In genomic region chr4:126428682-126429346, GRCm38 (mm10) we compare ENCODE assay signal across 8 mouse cellular contexts. TPM values are rescaled to one million over a fixed set of nuclear protein-coding genes. Genes with fewer than 3 reads are reported as not detected.
A peak's percentile ranks its signal among the peaks of the same experiment; 100 is the strongest.
DNase-seq lines count a peak whose midpoint lies in the region; ATAC-seq and TF ChIP-seq lines count a peak whose summit lies in the region.

No protein-coding gene starts in this region.

- H3K4me2 ChIP-seq in kidney, embryonic 15.5 days, result peak overlapping the region; percentile 85
- peak overlapping the region; percentile 98 for H3K4me2 ChIP-seq in liver, embryonic 14.5 days (ENCODE audit: low read depth)
- H3K4me2 ChIP-seq in stomach, postnatal 0 days (replicated peaks; ENCODE audit: low read depth), result peak overlapping the region; percentile 87

- no peak for TF ChIP-seq CTCF in brain, embryonic 14.5 days (IDR thresholded peaks at IDR 0.05; ENCODE audit: borderline replicate concordance, extremely low read depth, insufficient read depth, insufficient read length)
- no peak for TF ChIP-seq CTCF in liver, embryonic 14.5 days (IDR thresholded peaks at IDR 0.05; ENCODE audit: low read depth)
- TF ChIP-seq CTCF in stomach, postnatal 0 days (IDR thresholded peaks at IDR 0.05; ENCODE audit: low read depth), result no peak

- TF ChIP-seq POLR2A in brain, embryonic 14.5 days (IDR thresholded peaks at IDR 0.05; ENCODE audit: borderline replicate concordance, extremely low read depth, insufficient read depth, insufficient read length, poor library complexity, severe bottlenecking), result no peak

- WGBS in kidney, embryonic 15.5 days, result 2% methylated on average over 24 of the region's 24 CpGs
- WGBS in liver, embryonic 14.5 days (ENCODE audit: insufficient replicate concordance), result 3% methylated on average over 24 of the region's 24 CpGs
- 2% methylated on average over 24 of the region's 24 CpGs for WGBS in stomach, postnatal 0 days

- no peaks in the 10 kb centered on the region for H3K27me3 ChIP-seq in kidney, embryonic 15.5 days
- H3K27me3 ChIP-seq in liver, embryonic 14.5 days (ENCODE audit: control insufficient read depth, insufficient read depth, low read length), result no peaks in the 10 kb centered on the region
- no peaks in the 10 kb centered on the region for H3K27me3 ChIP-seq in stomach, postnatal 0 days (ENCODE audit: control insufficient read depth, insufficient read depth, low read length)

- peaks cover 7% of the 10 kb centered on the region for H3K4me1 ChIP-seq in kidney, embryonic 15.5 days
- H3K4me1 ChIP-seq in liver, embryonic 14.5 days (replicated peaks; ENCODE audit: control insufficient read depth in 2 of 2, insufficient read depth in 2 of 2, low read length in 1 of 2), result peaks cover 9 to 13% of the 10 kb centered on the region in 2 experiments; a peak in 3 of 4 replicates
- H3K4me1 ChIP-seq in stomach, postnatal 0 days (replicated peaks; ENCODE audit: control insufficient read depth, insufficient read depth), result no peaks in the 10 kb centered on the region; the same call in 1 of the 2 replicates

- no peaks in the 10 kb centered on the region for H3K36me3 ChIP-seq in kidney, embryonic 15.5 days
- no peaks in the 10 kb centered on the region for H3K36me3 ChIP-seq in liver, embryonic 14.5 days (replicated peaks; ENCODE audit: control insufficient read depth, insufficient read depth, low read depth)
- H3K36me3 ChIP-seq in stomach, postnatal 0 days (ENCODE audit: control insufficient read depth, insufficient read depth, low read length), result no peaks in the 10 kb centered on the region

- DNase-seq in kidney, adult 11 months, result no peak
- DNase-seq in brain, embryonic 14.5 days (ENCODE audit: low read depth), result peak; percentile 13
- peak; percentile 4 for DNase-seq in forelimb bud, embryonic 11.5 days (ENCODE audit: low read depth, low spot score)
- DNase-seq in liver, embryonic 14.5 days (ENCODE audit: low read depth in 3 of 3, low spot score in 3 of 3), result no peak
- DNase-seq in stomach, postnatal 0 days (ENCODE audit: low spot score), result no peak
- DNase-seq in urinary bladder, postnatal 14 days (ENCODE audit: low spot score), result no peak
- DNase-seq in kidney, adult 18-20 months, result no peak

- TF ChIP-seq EP300 in liver, embryonic 14.5 days (IDR thresholded peaks at IDR 0.05; ENCODE audit: low read depth), result no peak
- no peak for TF ChIP-seq EP300 in stomach, postnatal 0 days (optimal IDR thresholded peaks at IDR 0.05)

- ATAC-seq in kidney, embryonic 15.5 days (replicated peaks; ENCODE audit: low FRiP score), result peak; percentile 69; the same call in 1 of the 2 replicates
- peak; percentile 38; the same call in 1 of the 2 replicates for ATAC-seq in liver, embryonic 14.5 days (ENCODE audit: insufficient read depth)
- peak; percentile 31 for ATAC-seq in stomach, postnatal 0 days (ENCODE audit: low FRiP score, low TSS enrichment)

- peak overlapping the region; percentile 78 for H3K9ac ChIP-seq in kidney, embryonic 15.5 days
- H3K9ac ChIP-seq in liver, embryonic 14.5 days (replicated peaks), result peak overlapping the region; percentile 92
- peak overlapping the region; percentile 76 for H3K9ac ChIP-seq in stomach, postnatal 0 days (ENCODE audit: low read length)

- H3K4me3 ChIP-seq in kidney, embryonic 15.5 days (replicated peaks), result peak overlapping the region; percentile 88
- peak overlapping the region; percentile 78 to 90 for H3K4me3 ChIP-seq in liver, embryonic 14.5 days (ENCODE audit: insufficient read depth in 1 of 2, low read depth in 2 of 2, low read length in 2 of 2)
- peak overlapping the region; percentile 72 for H3K4me3 ChIP-seq in stomach, postnatal 0 days (ENCODE audit: low read depth, low read length)

- H3K27ac ChIP-seq in kidney, embryonic 15.5 days, result peak overlapping the region; percentile 91
- H3K27ac ChIP-seq in liver, embryonic 14.5 days, result peak overlapping the region; percentile 83
- H3K27ac ChIP-seq in stomach, postnatal 0 days (replicated peaks), result peak overlapping the region; percentile 87

- no peaks in the 10 kb centered on the region for H3K9me3 ChIP-seq in kidney, embryonic 15.5 days (replicated peaks)
- H3K9me3 ChIP-seq in liver, embryonic 14.5 days (ENCODE audit: control insufficient read depth, low read length), result no peaks in the 10 kb centered on the region
- no peaks in the 10 kb centered on the region for H3K9me3 ChIP-seq in stomach, postnatal 0 days (ENCODE audit: control insufficient read depth, low read length)

RNA-seq across cellular contexts. Expression of gene Ago3, which starts 0.5 kb away (rescaled TPM):
- 12.9 and 15.9 TPM in 2 replicates for polyA plus RNA-seq in kidney, embryonic 15.5 days (2015; fragmentation: Nextera tagmentation; extraction: Ambion mirVana)
- polyA plus RNA-seq in brain, embryonic 14.5 days (2012; rRNA removed), result 6.5 and 7.6 TPM in 2 replicates
- 0.88 and 1.1 TPM in 2 replicates for polyA plus RNA-seq in liver, embryonic 14.5 days (2012; rRNA removed)
- 4.0 and 4.3 TPM in 2 replicates for polyA plus RNA-seq in liver, embryonic 14.5 days (2014; fragmentation: Nextera tagmentation; extraction: Ambion mirVana)
- 7.7 and 8.0 TPM in 2 replicates for polyA plus RNA-seq in stomach, postnatal 0 days (2015; fragmentation: Nextera tagmentation; extraction: Ambion mirVana)

RNA-seq across cellular contexts. Expression of gene Ago1, which starts 39.6 kb away (rescaled TPM):
- polyA plus RNA-seq in kidney, embryonic 15.5 days (2015; fragmentation: Nextera tagmentation; extraction: Ambion mirVana), result 5.1 and 5.2 TPM in 2 replicates
- polyA plus RNA-seq in brain, embryonic 14.5 days (2012; rRNA removed), result 60.7 and 90.1 TPM in 2 replicates
- polyA plus RNA-seq in liver, embryonic 14.5 days (2012; rRNA removed), result 3.0 and 3.5 TPM in 2 replicates
- polyA plus RNA-seq in liver, embryonic 14.5 days (2014; fragmentation: Nextera tagmentation; extraction: Ambion mirVana), result 1.4 and 1.6 TPM in 2 replicates
- polyA plus RNA-seq in stomach, postnatal 0 days (2015; fragmentation: Nextera tagmentation; extraction: Ambion mirVana), result 2.5 and 2.8 TPM in 2 replicates

Comparison
In these comparisons a context has a peak if more than half of its experiments do, and no peak if none do; other contexts are left out.
1. DNase-seq: peak in brain, embryonic 14.5 days (single experiment) and forelimb bud, embryonic 11.5 days (single experiment); none in kidney, adult 11 months (single experiment), liver, embryonic 14.5 days (0 of 3), stomach, postnatal 0 days (single experiment), urinary bladder, postnatal 14 days (single experiment) and kidney, adult 18-20 months (single experiment).
2. Peak in every context shown above with its lines, with median percentiles within 50 percentile points of each other: ATAC-seq, H3K27ac ChIP-seq, H3K4me2 ChIP-seq, H3K4me3 ChIP-seq and H3K9ac ChIP-seq.